In the genomic region with DNA sequence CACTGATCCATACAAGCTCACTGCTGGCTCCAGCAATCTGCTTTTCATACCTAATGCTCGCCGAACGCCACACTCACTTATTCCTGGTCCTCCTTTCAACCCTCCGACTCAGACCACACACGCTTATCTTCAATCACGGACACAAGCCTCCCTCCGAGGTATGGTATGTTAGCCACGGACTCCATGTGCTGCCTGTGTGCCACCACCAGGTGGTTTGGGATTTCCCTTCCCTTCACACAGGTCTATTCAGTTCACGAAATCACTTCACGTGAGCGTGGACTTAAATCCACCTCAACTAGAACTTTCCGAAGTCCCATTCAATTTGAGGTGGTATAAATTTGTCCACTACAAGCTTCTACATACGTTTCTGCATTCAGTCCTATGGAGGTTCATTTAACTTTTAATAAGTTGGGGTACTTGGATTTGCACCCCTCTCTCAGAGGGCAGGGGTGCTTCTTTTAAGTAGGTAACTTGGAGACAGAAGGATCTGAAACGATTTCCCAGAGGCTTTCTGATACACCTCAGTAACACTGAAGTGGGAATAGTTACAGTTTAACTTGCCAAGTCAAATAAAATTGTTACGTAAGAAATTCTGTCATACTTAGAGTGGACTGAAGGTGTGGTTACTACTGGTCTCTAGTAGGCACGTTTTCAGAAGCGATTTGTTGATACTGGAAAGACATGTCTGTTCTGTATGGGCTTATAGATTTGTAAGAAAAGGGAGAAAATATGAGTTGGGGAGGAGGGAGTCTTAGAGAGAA, we compare ENCODE assay signal across 17 mouse cellular contexts.
A peak's percentile ranks its signal among the peaks of the same experiment; 100 is the strongest.
DNase-seq lines count a peak whose midpoint lies in the region; ATAC-seq and TF ChIP-seq lines count a peak whose summit lies in the region.
"Had no signal": no experiment of that assay in that cellular context is flagged by ENCODE, and none has a peak within 500 bp of the region (broad histone marks: within the 10 kb centered on the region; RNA-seq: fewer than 3 reads in every experiment).

No protein-coding gene starts in this region.

- no peak overlapping the region for H3K9ac ChIP-seq in liver, embryonic 14.5 days (replicated peaks)
- H3K9ac ChIP-seq in liver, embryonic 12.5 days: no peak overlapping the region
- H3K9ac ChIP-seq in lung, postnatal 0 days (replicated peaks; ENCODE audit: low read depth): no peak overlapping the region
- H3K9ac ChIP-seq: forebrain, embryonic 12.5 days; hindbrain, embryonic 15.5 days had no signal

- no peak for TF ChIP-seq EP300 in liver, embryonic 14.5 days (IDR thresholded peaks at IDR 0.05; ENCODE audit: low read depth)
- TF ChIP-seq EP300 in lung, postnatal 0 days (IDR thresholded peaks at IDR 0.05): peak; percentile 77; the same call in 1 of the 2 replicates

- no peak for TF ChIP-seq POLR2A in kidney, adult 2 months (IDR thresholded peaks at IDR 0.05; ENCODE audit: low read depth, low read length)

- no peak for ATAC-seq in liver, embryonic 14.5 days (ENCODE audit: insufficient read depth)
- no peak for ATAC-seq in liver, embryonic 12.5 days
- peak; percentile 86 for ATAC-seq in lung, postnatal 0 days
- no peak for ATAC-seq in megakaryocyte-erythroid progenitor cell, adult 5-6 weeks (replicated peaks; ENCODE audit: low FRiP score, low TSS enrichment, poor library complexity, severe bottlenecking)

- no peak overlapping the region for H3K27ac ChIP-seq in kidney, adult 2 months (ENCODE audit: insufficient read depth, low read depth, low read length)
- H3K27ac ChIP-seq in liver, embryonic 14.5 days: no peak overlapping the region
- H3K27ac ChIP-seq in liver, embryonic 12.5 days: no peak overlapping the region
- peak overlapping the region; percentile 75 for H3K27ac ChIP-seq in lung, postnatal 0 days (ENCODE audit: low read length)
- H3K27ac ChIP-seq: forebrain, embryonic 12.5 days; hindbrain, embryonic 15.5 days had no signal

- no peaks in the 10 kb centered on the region for H3K9me3 ChIP-seq in liver, embryonic 14.5 days (ENCODE audit: control insufficient read depth, low read length)
- no peaks in the 10 kb centered on the region for H3K9me3 ChIP-seq in liver, embryonic 12.5 days (replicated peaks)
- H3K9me3 ChIP-seq in lung, postnatal 0 days (ENCODE audit: low read length): no peaks in the 10 kb centered on the region
- H3K9me3 ChIP-seq: forebrain, embryonic 12.5 days; hindbrain, embryonic 15.5 days; megakaryocyte, embryonic 14.5 days had no signal

- no peaks in the 10 kb centered on the region for H3K36me3 ChIP-seq in kidney, adult 2 months (ENCODE audit: control insufficient read depth, insufficient read depth, low read length)
- no peaks in the 10 kb centered on the region for H3K36me3 ChIP-seq in liver, embryonic 14.5 days (replicated peaks; ENCODE audit: control insufficient read depth, insufficient read depth, low read depth)
- H3K36me3 ChIP-seq in liver, embryonic 12.5 days: no peaks in the 10 kb centered on the region
- H3K36me3 ChIP-seq in lung, postnatal 0 days (ENCODE audit: insufficient read depth, low read length): no peaks in the 10 kb centered on the region
- H3K36me3 ChIP-seq: forebrain, embryonic 12.5 days; hindbrain, embryonic 15.5 days had no signal

- no peaks in the 10 kb centered on the region for H3K27me3 ChIP-seq in kidney, adult 2 months (replicated peaks; ENCODE audit: control insufficient read depth, insufficient read depth, low read length)
- H3K27me3 ChIP-seq in liver, embryonic 14.5 days (ENCODE audit: control insufficient read depth, insufficient read depth, low read length): no peaks in the 10 kb centered on the region
- H3K27me3 ChIP-seq in liver, embryonic 12.5 days (replicated peaks): no peaks in the 10 kb centered on the region
- no peaks in the 10 kb centered on the region for H3K27me3 ChIP-seq in lung, postnatal 0 days (replicated peaks; ENCODE audit: insufficient read depth, low read length)
- H3K27me3 ChIP-seq: CH12.LX; forebrain, embryonic 12.5 days; hindbrain, embryonic 15.5 days had no signal

- no peak overlapping the region for H3K4me2 ChIP-seq in liver, embryonic 14.5 days (ENCODE audit: low read depth)
- H3K4me2 ChIP-seq in liver, embryonic 12.5 days: no peak overlapping the region
- H3K4me2 ChIP-seq in lung, postnatal 0 days (replicated peaks; ENCODE audit: low read depth, low read length): peak overlapping the region; percentile 36
- H3K4me2 ChIP-seq: forebrain, embryonic 12.5 days; heart, embryonic 11.5 days; hindbrain, embryonic 15.5 days had no signal

- TF ChIP-seq CTCF in kidney, adult 2 months (conservative IDR thresholded peaks at IDR 0.05; ENCODE audit: insufficient read depth, insufficient read length, low read depth, low read length): 0 out of 2 replicates have a peak, but pooled peaks have one; percentile 12
- peak; percentile 27; the same call in 1 of the 2 replicates for TF ChIP-seq CTCF in liver, embryonic 14.5 days (IDR thresholded peaks at IDR 0.05; ENCODE audit: low read depth)
- peak; percentile 60 for TF ChIP-seq CTCF in lung, postnatal 0 days (IDR thresholded peaks at IDR 0.05)

- H3K4me1 ChIP-seq in kidney, adult 2 months (ENCODE audit: control insufficient read depth, insufficient read depth, low read length): peaks cover 5% of the 10 kb centered on the region
- no peaks in the 10 kb centered on the region; a peak in 1 of 4 replicates for H3K4me1 ChIP-seq in liver, embryonic 14.5 days (replicated peaks; ENCODE audit: control insufficient read depth in 2 of 2, insufficient read depth in 2 of 2, low read length in 1 of 2)
- H3K4me1 ChIP-seq in liver, embryonic 12.5 days: no peaks in the 10 kb centered on the region
- H3K4me1 ChIP-seq in lung, postnatal 0 days (ENCODE audit: insufficient read depth, low read depth, low read length): no peaks in the 10 kb centered on the region
- H3K4me1 ChIP-seq: forebrain, embryonic 12.5 days; hindbrain, embryonic 15.5 days had no signal

- WGBS in kidney, adult 2 months: 65% methylated on average over 17 of the region's 17 CpGs
- 69% methylated on average over 17 of the region's 17 CpGs for WGBS in liver, embryonic 14.5 days (ENCODE audit: insufficient replicate concordance)
- WGBS in liver, embryonic 12.5 days (ENCODE audit: insufficient replicate concordance): 72% methylated on average over 17 of the region's 17 CpGs
- WGBS in lung, postnatal 0 days: 58% methylated on average over 17 of the region's 17 CpGs

- H3K4me3 ChIP-seq in kidney, adult 2 months (ENCODE audit: insufficient read depth, low read depth, low read length): no peak overlapping the region
- H3K4me3 ChIP-seq in liver, embryonic 14.5 days (ENCODE audit: insufficient read depth in 1 of 2, low read depth in 2 of 2, low read length in 2 of 2): no peak overlapping the region
- no peak overlapping the region for H3K4me3 ChIP-seq in liver, embryonic 12.5 days
- no peak overlapping the region for H3K4me3 ChIP-seq in lung, postnatal 0 days (ENCODE audit: low read depth, low read length)
- H3K4me3 ChIP-seq: forebrain, embryonic 12.5 days; hindbrain, embryonic 15.5 days; megakaryocyte, embryonic 14.5 days had no signal

- peak; percentile 58 for DNase-seq in kidney, adult 2 months
- no peak for DNase-seq in kidney, postnatal 25 days
- no peak for DNase-seq in liver, embryonic 14.5 days (ENCODE audit: low read depth in 3 of 3, low spot score in 3 of 3)
- DNase-seq in R1 (ENCODE audit: low read depth, low spot score): peak; percentile 11
- peak; percentile 88 for DNase-seq in lung, postnatal 0 days (ENCODE audit: low spot score)
- no peak for DNase-seq in frontal cortex, adult 2 months (ENCODE audit: extremely low spot score in 1 of 2, low spot score in 1 of 2)
- DNase-seq: adrenal gland, adult 2 months; cerebellum, postnatal 10 days; gastrocnemius, postnatal 25 days; thymus, postnatal 36 days had no signal

Comparison
In these comparisons a context has a peak if more than half of its experiments do, and no peak if none do; other contexts are left out.
1. DNase-seq: peak in kidney, adult 2 months (single experiment), R1 (single experiment) and lung, postnatal 0 days (single experiment); none in kidney, postnatal 25 days (0 of 2), liver, embryonic 14.5 days (0 of 3) and frontal cortex, adult 2 months (0 of 2).
2. Peak in every context shown above with its lines, with median percentiles within 50 percentile points of each other: CTCF ChIP-seq.